Mouse (Mus musculus) midbrain, embryonic 15.5 days (tissue): ENCODE results near the gene Arid3c. TPM values are rescaled to one million over a fixed set of nuclear protein-coding genes. Genes with fewer than 3 reads are reported as not detected.
"Not testable (repeated sequence)": the region's sequence is repeated elsewhere in the genome, so short reads cannot be mapped to it uniquely, and the experiment has no call there.

Experiments
- ATAC-seq: fragments of 200-750 bp; cut with Nextera tagmentation; replicated peaks from 2 replicates; pipeline ENCODE4 v1.8.0; 2017; ENCODE audit warnings: moderate TSS enrichment
- H3K27ac ChIP-seq: fragments of 300-500 bp; sonication (generic); 2 replicates; pipeline ENCODE4 v1.5.1; 2015; ENCODE audit warnings: mild to moderate bottlenecking, inconsistent platforms
- H3K27me3 ChIP-seq: fragments of 300-500 bp; sonication (generic); replicated peaks from 2 replicates; pipeline ENCODE4 v1.6.1; 2015; ENCODE audit warnings: inconsistent platforms
- H3K36me3 ChIP-seq: fragments of 300-500 bp; sonication (generic); replicated peaks from 2 replicates; pipeline ENCODE4 v1.6.1; 2015; ENCODE audit warnings: inconsistent platforms
- H3K4me1 ChIP-seq: fragments of 300-500 bp; sonication (generic); 2 replicates; pipeline ENCODE4 v1.6.1; 2015; ENCODE audit warnings: inconsistent platforms
- H3K4me2 ChIP-seq: fragments of 300-500 bp; sonication (generic); 2 replicates; pipeline ENCODE4 v1.6.1; 2015; ENCODE audit warnings: inconsistent platforms, mild to moderate bottlenecking, moderate library complexity
- H3K4me3 ChIP-seq: fragments of 300-500 bp; sonication (generic); 2 replicates; pipeline ENCODE4 v1.5.1; 2015; ENCODE audit warnings: mild to moderate bottlenecking, inconsistent platforms
- H3K9ac ChIP-seq: fragments of 300-500 bp; sonication (generic); 2 replicates; pipeline ENCODE4 v1.6.1; 2015; ENCODE audit warnings: mild to moderate bottlenecking, inconsistent platforms
- H3K9me3 ChIP-seq: fragments of 300-500 bp; sonication (generic); 2 replicates; pipeline ENCODE4 v1.6.1; 2016; ENCODE audit warnings: inconsistent platforms
- WGBS: fragments of 180-500 bp; shearing (Covaris S2); methylation state at CpG from one replicate; pipeline ENCODE4 v1.1.7; 2015; ENCODE audit warnings: mixed read lengths; 5-methylcytosine and 5-hydroxymethylcytosine counted together
- polyA plus RNA-seq: library from polyadenylated mRNA; unstranded; fragments of >200 nt; fragmentation: Nextera tagmentation; extraction: Ambion mirVana; gene quantifications from 2 replicates; pipeline ENCODE4 v1.2.1, GENCODE M21; 2015

The Arid3c gene
- polyA plus RNA-seq, 1 experiment from 2014 or later, result 1.1 TPM

- Histone ChIP-seq H3K36me3 (peaks cover 9% of the 10 kb centered on the region; the same call in 1 of the 2 replicates), H3K27me3 (no peaks in the 10 kb centered on the region), H3K27ac (peak overlapping the region; percentile 85), H3K4me1 (peaks cover 46% of the 10 kb centered on the region), H3K9ac (peak overlapping the region; percentile 92), H3K4me2 (peak overlapping the region; percentile 80), H3K9me3 (no peaks in the 10 kb centered on the region), H3K4me3 (peak overlapping the region; percentile 88)
- 40% methylated on average over 31 of the region's 31 CpGs for WGBS
- ATAC-seq, result peak; percentile 24
These were observed 18.3 kb downstream of the Arid3c start for GRCm38 (mm10) chr4:41712421-41713196.

GRCm38 (mm10) chr4:41711705-41712375, 19.1 kb downstream of the Arid3c start:
- peaks cover 6% of the 10 kb centered on the region; the same call in 1 of the 2 replicates for H3K36me3 ChIP-seq
- H3K4me1 ChIP-seq, result peaks cover 54% of the 10 kb centered on the region
- WGBS, result 69% methylated on average over 16 of the region's 16 CpGs
- peak overlapping the region; percentile 88 for H3K4me3 ChIP-seq
- H3K4me2 ChIP-seq, result peak overlapping the region; percentile 80
- H3K27me3 ChIP-seq, result no peaks in the 10 kb centered on the region
- H3K9ac ChIP-seq, result peak overlapping the region; percentile 92
- H3K9me3 ChIP-seq, result no peaks in the 10 kb centered on the region
- no peak for ATAC-seq
- H3K27ac ChIP-seq, result no peak overlapping the region

GRCm38 (mm10) chr4:41710229-41710628, 20.7 kb downstream of the Arid3c start:
- H3K4me1 ChIP-seq, result peaks cover 60% of the 10 kb centered on the region
- no peak overlapping the region for H3K4me2 ChIP-seq
- H3K27me3 ChIP-seq, result no peaks in the 10 kb centered on the region
- no peak overlapping the region for H3K27ac ChIP-seq
- H3K36me3 ChIP-seq, result no peaks in the 10 kb centered on the region
- 72% methylated on average over 4 of the region's 4 CpGs for WGBS
- no peak overlapping the region for H3K4me3 ChIP-seq
- no peaks in the 10 kb centered on the region for H3K9me3 ChIP-seq
- H3K9ac ChIP-seq, result no peak overlapping the region
- ATAC-seq, result no peak

GRCm38 (mm10) chr4:41708192-41708745, 22.7 kb downstream of the Arid3c start:
- H3K4me1 ChIP-seq, result peaks cover 48% of the 10 kb centered on the region

GRCm38 (mm10) chr4:41707011-41707535, 23.9 kb downstream of the Arid3c start:
- peak; percentile 89 for ATAC-seq

More at GRCm38 (mm10) chr4:41708192-41708745, 22.7 kb downstream of the Arid3c start:
- Histone ChIP-seq H3K36me3 (no peaks in the 10 kb centered on the region), H3K9ac (no peak overlapping the region), H3K4me3 (no peak overlapping the region), H3K27ac (peak overlapping the region; percentile 15; the same call in 1 of the 2 replicates), H3K4me2 (no peak overlapping the region), H3K27me3 (no peaks in the 10 kb centered on the region), H3K9me3 (no peaks in the 10 kb centered on the region)
- ATAC-seq, result 0 out of 2 replicates have a peak, but pooled peaks have one; percentile 22
- WGBS, result 41% methylated on average over 8 of the region's 8 CpGs

GRCm38 (mm10) chr4:41705922-41706754, 24.8 kb downstream of the Arid3c start:
- peaks cover 31% of the 10 kb centered on the region for H3K4me1 ChIP-seq
- no peaks in the 10 kb centered on the region for H3K9me3 ChIP-seq
- ATAC-seq, result peak; percentile 35
- peak overlapping the region; percentile 38 for H3K4me2 ChIP-seq
- H3K27ac ChIP-seq, result peak overlapping the region; percentile 69
- H3K36me3 ChIP-seq, result no peaks in the 10 kb centered on the region
- WGBS, result 45% methylated on average over 19 of the region's 19 CpGs
- H3K9ac ChIP-seq, result no peak overlapping the region
- H3K4me3 ChIP-seq, result no peak overlapping the region
- H3K27me3 ChIP-seq, result no peaks in the 10 kb centered on the region

More at GRCm38 (mm10) chr4:41707011-41707535, 23.9 kb downstream of the Arid3c start:
- Histone ChIP-seq H3K4me3 (no peak overlapping the region), H3K9me3 (no peaks in the 10 kb centered on the region), H3K9ac (no peak overlapping the region), H3K27me3 (no peaks in the 10 kb centered on the region), H3K27ac (peak overlapping the region; percentile 69), H3K4me1 (peaks cover 40% of the 10 kb centered on the region), H3K36me3 (no peaks in the 10 kb centered on the region), H3K4me2 (peak overlapping the region; percentile 38)
- WGBS, result 2% methylated on average over 13 of the region's 13 CpGs

GRCm38 (mm10) chr4:41704651-41705050, 26.3 kb downstream of the Arid3c start:
- no peak overlapping the region for H3K9ac ChIP-seq
- H3K9me3 ChIP-seq, result no peaks in the 10 kb centered on the region
- H3K27me3 ChIP-seq, result no peaks in the 10 kb centered on the region
- WGBS, result 6% methylated on average over 5 of the region's 5 CpGs
- no peaks in the 10 kb centered on the region for H3K36me3 ChIP-seq
- no peak overlapping the region for H3K4me2 ChIP-seq
- no peak for ATAC-seq
- no peak overlapping the region for H3K4me3 ChIP-seq
- H3K4me1 ChIP-seq, result peaks cover 28% of the 10 kb centered on the region
- H3K27ac ChIP-seq, result no peak overlapping the region

- peaks cover 14% of the 10 kb centered on the region for H3K4me1 ChIP-seq
- H3K4me3 ChIP-seq, H3K36me3 ChIP-seq, H3K27ac ChIP-seq, H3K9me3 ChIP-seq, ATAC-seq, H3K9ac ChIP-seq, H3K27me3 ChIP-seq, H3K4me2 ChIP-seq: not testable (repeated sequence)
- WGBS, result 80% methylated on average over 2 of the region's 2 CpGs
These were observed 28.7 kb downstream of the Arid3c start for GRCm38 (mm10) chr4:41702226-41702625.

GRCm38 (mm10) chr4:41700224-41700623, 30.7 kb downstream of the Arid3c start:
- not testable (repeated sequence) for ATAC-seq, H3K36me3 ChIP-seq, H3K27ac ChIP-seq, H3K4me3 ChIP-seq, H3K9ac ChIP-seq, H3K9me3 ChIP-seq, H3K4me1 ChIP-seq, H3K4me2 ChIP-seq, H3K27me3 ChIP-seq
- 92% methylated on average over 3 of the region's 8 CpGs for WGBS

GRCm38 (mm10) chr4:41699783-41700182, 31.2 kb downstream of the Arid3c start, which contains the start of gene Il11ra1:
TSS of gene Il11ra1 (plus strand) at chr4:41699989.
- not testable (repeated sequence) for ATAC-seq, H3K4me3 ChIP-seq, H3K27me3 ChIP-seq, H3K36me3 ChIP-seq, H3K27ac ChIP-seq, H3K9ac ChIP-seq, H3K4me1 ChIP-seq, H3K9me3 ChIP-seq
- WGBS, result 79% methylated on average over 10 of the region's 10 CpGs
- H3K4me2 ChIP-seq, result peak within 1 kb of the TSS; percentile 36; the same call in 1 of the 2 replicates

GRCm38 (mm10) chr4:41698421-41699016, 32.4 kb downstream of the Arid3c start:
- peak overlapping the region; percentile 36 for H3K4me2 ChIP-seq
- H3K27ac ChIP-seq, H3K9ac ChIP-seq, H3K9me3 ChIP-seq, H3K27me3 ChIP-seq, H3K4me1 ChIP-seq, H3K36me3 ChIP-seq, H3K4me3 ChIP-seq, ATAC-seq: not testable (repeated sequence)
- 10% methylated on average over 18 of the region's 32 CpGs for WGBS
